Mouse (Mus musculus) testis, adult 2 months (tissue): Measurements from ENCODE around the gene Klhdc1. TPM values are rescaled to one million over a fixed set of nuclear protein-coding genes. Genes with fewer than 3 reads are reported as not detected.
A peak's percentile ranks its signal among the peaks of the same experiment; 100 is the strongest.

Source experiments
- H3K27ac ChIP-seq: fragments of 200-500 bp; 2 replicates; pipeline ENCODE4 v1.5.1; 2012; ENCODE audit warnings: low read depth, low read length; ENCODE audit not compliant: control insufficient read depth, insufficient read depth
- H3K27me3 ChIP-seq: fragments of 200-500 bp; 2 replicates; pipeline ENCODE4 v1.6.1; 2012; ENCODE audit warnings: mild to moderate bottlenecking, low read length, moderate library complexity; ENCODE audit not compliant: control insufficient read depth, insufficient read depth
- H3K36me3 ChIP-seq: fragments of 200-500 bp; 2 replicates; pipeline ENCODE4 v1.6.1; 2012; ENCODE audit warnings: mild to moderate bottlenecking, low read length; ENCODE audit not compliant: control insufficient read depth, insufficient read depth
- H3K4me1 ChIP-seq: fragments of 200-500 bp; 2 replicates; pipeline ENCODE4 v1.6.1; 2012; ENCODE audit warnings: low read length; ENCODE audit not compliant: control insufficient read depth, insufficient read depth
- H3K4me3 ChIP-seq: fragments of 200-500 bp; 2 replicates; pipeline ENCODE4 v1.5.1; 2012; ENCODE audit warnings: low read depth, mild to moderate bottlenecking, low read length, moderate library complexity, mixed read lengths; ENCODE audit not compliant: control insufficient read depth
- CTCF ChIP-seq: fragments of 200-500 bp; IDR thresholded peaks from 2 replicates; pipeline ENCODE4 v1.5.1; 2012; ENCODE audit warnings: low read depth, mild to moderate bottlenecking, inconsistent platforms, low read length, moderate library complexity; ENCODE audit not compliant: control insufficient read depth, insufficient read depth, insufficient replicate concordance
- POLR2A ChIP-seq: fragments of 200-500 bp; IDR thresholded peaks from 2 replicates; pipeline ENCODE4 v1.6.1; 2012; ENCODE audit warnings: low read depth, mild to moderate bottlenecking, inconsistent platforms, low read length, moderate library complexity; ENCODE audit not compliant: control insufficient read depth
- polyA plus RNA-seq: library from polyadenylated mRNA; depleted of rRNA; stranded (reverse); fragments of >200 nt; gene quantifications from 2 replicates; pipeline ENCODE4 v1.2.3, GENCODE M21; 2012; rRNA removed

Gene Klhdc1
- polyA plus RNA-seq = 66.4 and 82.1 TPM in 2 replicates

GRCm38 (mm10) chr12:69240876-69241275, at the start of gene Klhdc1:
TSS of gene Klhdc1 (plus strand) at chr12:69241176.
- Histone ChIP-seq H3K4me3 (peak within 1 kb of the TSS; percentile 95), H3K36me3 (no peaks in the 10 kb centered on the region), H3K4me1 (peaks cover 5% of the 10 kb centered on the region), H3K27ac (peak within 1 kb of the TSS; percentile 82), H3K27me3 (no peaks in the 10 kb centered on the region)
- no peak for TF ChIP-seq CTCF
- no peak for TF ChIP-seq POLR2A

DNA sequence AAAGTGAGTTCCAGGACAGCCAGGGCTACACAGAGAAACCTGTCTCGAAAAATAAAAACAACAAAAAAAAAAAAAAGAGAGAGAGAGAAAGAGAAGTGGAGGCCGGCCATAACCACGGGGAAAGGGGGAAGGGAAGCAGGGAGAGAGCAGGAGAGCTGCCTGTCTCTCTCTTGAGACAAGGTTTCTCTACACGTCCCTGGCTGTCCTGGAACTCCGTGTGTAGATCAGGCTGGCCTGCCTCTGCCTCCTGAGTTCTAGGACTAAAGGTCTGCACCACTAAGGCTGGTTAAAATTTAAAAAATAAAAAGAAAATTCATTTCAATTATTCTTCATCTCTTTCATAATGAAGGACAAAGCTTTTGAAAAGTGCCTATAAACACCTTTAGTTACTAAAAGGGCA, 49.6 kb upstream of the Klhdc1 start:
- Histone ChIP-seq H3K4me3 (no peak overlapping the region), H3K27ac (no peak overlapping the region), H3K36me3 (no peaks in the 10 kb centered on the region; the same call in 1 of the 2 replicates), H3K27me3 (no peaks in the 10 kb centered on the region), H3K4me1 (no peaks in the 10 kb centered on the region; the same call in 1 of the 2 replicates)
- TF ChIP-seq POLR2A = no peak
- TF ChIP-seq CTCF = no peak

GRCm38 (mm10) chr12:69192637-69193036, 48.3 kb upstream of the Klhdc1 start:
- Histone ChIP-seq H3K27me3 (no peaks in the 10 kb centered on the region), H3K27ac (no peak overlapping the region), H3K4me1 (no peaks in the 10 kb centered on the region; the same call in 1 of the 2 replicates), H3K36me3 (no peaks in the 10 kb centered on the region; the same call in 1 of the 2 replicates), H3K4me3 (no peak overlapping the region)
- TF ChIP-seq CTCF = no peak
- no peak for TF ChIP-seq POLR2A

GRCm38 (mm10) chr12:69196444-69197377, 44.3 kb upstream of the Klhdc1 start, which contains the start of gene Gm49383:
TSS of gene Gm49383 (minus strand) at chr12:69197104.
- peak within 1 kb of the TSS; percentile 92 for H3K4me3 ChIP-seq
- peaks cover 4% of the 10 kb centered on the region for H3K4me1 ChIP-seq
- TF ChIP-seq CTCF (no peak), POLR2A (peak; percentile 47; the same call in 1 of the 2 replicates)
- H3K36me3 ChIP-seq = no peaks in the 10 kb centered on the region; the same call in 1 of the 2 replicates
- peak within 1 kb of the TSS; percentile 98 for H3K27ac ChIP-seq
- H3K27me3 ChIP-seq = no peaks in the 10 kb centered on the region

- TF ChIP-seq CTCF (no peak), POLR2A (peak; percentile 34; the same call in 1 of the 2 replicates)
- Histone ChIP-seq H3K27me3 (no peaks in the 10 kb centered on the region), H3K4me1 (peaks cover 4% of the 10 kb centered on the region), H3K27ac (peak overlapping the region; percentile 98), H3K36me3 (no peaks in the 10 kb centered on the region; the same call in 1 of the 2 replicates), H3K4me3 (peak overlapping the region; percentile 92)
Observed at GRCm38 (mm10) chr12:69197378-69198163, 43.4 kb upstream of the Klhdc1 start.

DNA sequence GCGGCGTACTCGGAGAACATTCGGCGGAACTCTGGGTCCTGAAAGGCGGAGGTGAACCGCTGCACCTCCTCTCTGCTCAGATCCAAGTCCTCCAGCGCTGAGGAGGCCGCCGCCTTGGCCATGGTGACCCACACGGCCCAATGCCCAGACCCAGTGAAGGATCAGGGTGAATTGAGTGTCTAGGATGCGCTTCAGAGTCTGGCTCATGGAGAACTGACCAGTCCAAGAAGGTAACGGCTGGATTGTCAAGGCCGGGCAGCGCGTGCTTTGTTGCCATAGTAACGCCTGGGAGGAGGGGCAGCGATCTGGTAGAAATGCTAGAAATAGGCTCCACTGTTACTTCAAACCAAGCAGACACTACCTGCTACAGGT, 42.8 kb upstream of the Klhdc1 start, which contains the start of gene Dnaaf2:
TSS of gene Dnaaf2 (minus strand) at position 266 of the 372 bp plus-strand sequence.
- Histone ChIP-seq H3K4me3 (peak within 1 kb of the TSS; percentile 92), H3K27me3 (no peaks in the 10 kb centered on the region), H3K36me3 (no peaks in the 10 kb centered on the region; the same call in 1 of the 2 replicates), H3K27ac (peak within 1 kb of the TSS; percentile 98), H3K4me1 (peaks cover 4% of the 10 kb centered on the region)
- TF ChIP-seq POLR2A (peak; percentile 76; the same call in 1 of the 2 replicates), CTCF (no peak)

GRCm38 (mm10) chr12:69198985-69199384, 42.0 kb upstream of the Klhdc1 start:
- peak overlapping the region; percentile 74 for H3K4me3 ChIP-seq
- H3K27ac ChIP-seq = peak overlapping the region; percentile 37; the same call in 1 of the 2 replicates
- H3K4me1 ChIP-seq = peaks cover 5% of the 10 kb centered on the region
- no peaks in the 10 kb centered on the region for H3K27me3 ChIP-seq
- TF ChIP-seq CTCF (no peak), POLR2A (no peak)
- H3K36me3 ChIP-seq = no peaks in the 10 kb centered on the region; the same call in 1 of the 2 replicates
